Mouse (Mus musculus) forebrain, postnatal 0 days (tissue): Measurements from ENCODE around the gene Rpl9-ps1. TPM values are rescaled to one million over a fixed set of nuclear protein-coding genes. Genes with fewer than 3 reads are reported as not detected.

Experiments
- ATAC-seq: fragments of 200-750 bp; cut with Nextera tagmentation; 2 replicates; pipeline ENCODE4 v1.8.0; 2017; ENCODE audit warnings: mild to moderate bottlenecking, moderate library complexity
- DNase-seq: peaks from one replicate; pipeline ENCODE4 v3.0.0-alpha.2; 2015
- H3K27ac ChIP-seq: fragments of 300-500 bp; sonication (generic); 2 replicates; pipeline ENCODE4 v1.5.1; 2014; ENCODE audit warnings: low read depth, mild to moderate bottlenecking, antibody characterized with exemption, low read length, moderate library complexity, mixed read lengths
- H3K27me3 ChIP-seq: fragments of 300-500 bp; sonication (generic); 2 replicates; pipeline ENCODE4 v1.6.1; 2014; ENCODE audit warnings: mild to moderate bottlenecking, low read length, mixed read lengths; ENCODE audit not compliant: insufficient read depth
- H3K36me3 ChIP-seq: fragments of 300-500 bp; sonication (generic); 2 replicates; pipeline ENCODE4 v1.6.1; 2014; ENCODE audit warnings: mild to moderate bottlenecking, moderate library complexity; ENCODE audit not compliant: insufficient read depth
- H3K4me1 ChIP-seq: fragments of 300-500 bp; sonication (generic); 2 replicates; pipeline ENCODE4 v1.6.1; 2014; ENCODE audit warnings: antibody characterized with exemption; ENCODE audit not compliant: insufficient read depth
- H3K4me2 ChIP-seq: fragments of 300-500 bp; sonication (generic); 2 replicates; pipeline ENCODE4 v1.6.1; 2014; ENCODE audit warnings: low read depth, mild to moderate bottlenecking, moderate library complexity
- H3K4me3 ChIP-seq: fragments of 300-500 bp; sonication (generic); 2 replicates; pipeline ENCODE4 v1.5.1; 2014; ENCODE audit warnings: low read depth, low read length, mixed read lengths
- H3K9ac ChIP-seq: fragments of 300-500 bp; sonication (generic); 2 replicates; pipeline ENCODE4 v1.6.1; 2014; ENCODE audit warnings: mild to moderate bottlenecking
- H3K9me3 ChIP-seq: fragments of 300-500 bp; sonication (generic); 2 replicates; pipeline ENCODE4 v1.6.1; 2016; ENCODE audit warnings: low read length
- CTCF ChIP-seq: sonication (generic); IDR thresholded peaks from 2 replicates; pipeline ENCODE4 v1.5.1; 2016; ENCODE audit warnings: antibody characterized with exemption, control low read depth, low read depth
- WGBS: fragments of 180-500 bp; shearing (Covaris S2); extraction: QIAGEN DNeasy Blood & Tissue Kit; methylation state at CpG from one replicate; pipeline ENCODE4 v1.1.7; 2014; 5-methylcytosine and 5-hydroxymethylcytosine counted together
- polyA plus RNA-seq: library from polyadenylated mRNA; unstranded; fragments of >200 nt; fragmentation: Nextera tagmentation; extraction: Ambion mirVana; gene quantifications from 2 replicates; pipeline ENCODE4 v1.2.1, GENCODE M21; 2015
- total RNA-seq: library from RNA; depleted of rRNA; stranded (reverse); fragments of >200 nt; gene quantifications from 2 replicates; pipeline ENCODE4 v1.2.3, GENCODE M21; 2014

The Rpl9-ps1 gene
- total and polyA plus RNA-seq, 2 experiments from 2014 or later: not detected

GRCm38 (mm10) chr11:83638934-83639333 lies 6.5 kb downstream of the Rpl9-ps1 start:
- no peak for TF ChIP-seq CTCF
- Histone ChIP-seq H3K27me3 (no peaks in the 10 kb centered on the region), H3K4me2 (no peak overlapping the region), H3K9me3 (no peaks in the 10 kb centered on the region), H3K9ac (no peak overlapping the region), H3K36me3 (no peaks in the 10 kb centered on the region), H3K4me1 (0 out of 2 replicates have a peak, but pooled peaks cover 3% of the 10 kb centered on the region), H3K4me3 (no peak overlapping the region), H3K27ac (no peak overlapping the region)
- ATAC-seq: no peak
- WGBS: 62% methylated on average over 2 of the region's 2 CpGs
- no peak for DNase-seq

- WGBS: 87% methylated on average over 1 of the region's 1 CpGs
Observed at GRCm38 (mm10) chr11:83636742-83637235, 8.6 kb downstream of the Rpl9-ps1 start.

GRCm38 (mm10) chr11:83634898-83635297 lies 10.5 kb downstream of the Rpl9-ps1 start:
- Histone ChIP-seq H3K4me2 (no peak overlapping the region), H3K36me3 (no peaks in the 10 kb centered on the region), H3K27ac (0 out of 2 replicates have a peak overlapping the region, but pooled peaks have one; percentile 45), H3K9ac (no peak overlapping the region), H3K27me3 (no peaks in the 10 kb centered on the region), H3K9me3 (no peaks in the 10 kb centered on the region), H3K4me1 (0 out of 2 replicates have a peak, but pooled peaks cover 6% of the 10 kb centered on the region), H3K4me3 (no peak overlapping the region)
- 85% methylated on average over 2 of the region's 2 CpGs for WGBS
- DNase-seq (no peak), ATAC-seq (no peak)
- TF ChIP-seq CTCF: no peak

More at GRCm38 (mm10) chr11:83636742-83637235, 8.6 kb downstream of the Rpl9-ps1 start:
- H3K36me3 ChIP-seq: no peaks in the 10 kb centered on the region
- H3K4me3 ChIP-seq: no peak overlapping the region
- H3K4me1 ChIP-seq: 0 out of 2 replicates have a peak, but pooled peaks cover 6% of the 10 kb centered on the region
- no peaks in the 10 kb centered on the region for H3K27me3 ChIP-seq
- ATAC-seq (no peak), DNase-seq (no peak)
- no peak overlapping the region for H3K27ac ChIP-seq
- H3K9ac ChIP-seq: no peak overlapping the region
- no peaks in the 10 kb centered on the region for H3K9me3 ChIP-seq
- TF ChIP-seq CTCF: no peak
- no peak overlapping the region for H3K4me2 ChIP-seq

- TF ChIP-seq CTCF: no peak
- H3K4me1 ChIP-seq: 0 out of 2 replicates have a peak, but pooled peaks cover 6% of the 10 kb centered on the region
- no peak overlapping the region for H3K4me3 ChIP-seq
- H3K9me3 ChIP-seq: no peaks in the 10 kb centered on the region
- H3K9ac ChIP-seq: no peak overlapping the region
- no peaks in the 10 kb centered on the region for H3K36me3 ChIP-seq
- DNase-seq: peak; percentile 56
- no peak overlapping the region for H3K4me2 ChIP-seq
- no peaks in the 10 kb centered on the region for H3K27me3 ChIP-seq
- WGBS: 22% methylated on average over 4 of the region's 4 CpGs
- peak overlapping the region; percentile 45 for H3K27ac ChIP-seq
- peak; percentile 85; the same call in 1 of the 2 replicates for ATAC-seq
Observed at GRCm38 (mm10) chr11:83634425-83634824, 11.0 kb downstream of the Rpl9-ps1 start.

GRCm38 (mm10) chr11:83632744-83633143 lies 12.7 kb downstream of the Rpl9-ps1 start:
- no peak for TF ChIP-seq CTCF
- Histone ChIP-seq H3K9ac (no peak overlapping the region), H3K4me2 (no peak overlapping the region), H3K4me3 (no peak overlapping the region), H3K9me3 (no peaks in the 10 kb centered on the region), H3K4me1 (0 out of 2 replicates have a peak, but pooled peaks cover 6% of the 10 kb centered on the region), H3K27ac (no peak overlapping the region), H3K27me3 (no peaks in the 10 kb centered on the region), H3K36me3 (no peaks in the 10 kb centered on the region)
- DNase-seq: no peak
- no peak for ATAC-seq
- WGBS: 82% methylated on average over 4 of the region's 4 CpGs

GRCm38 (mm10) chr11:83631065-83631464 lies 14.4 kb downstream of the Rpl9-ps1 start:
- DNase-seq (no peak), ATAC-seq (no peak)
- Histone ChIP-seq H3K36me3 (no peaks in the 10 kb centered on the region), H3K9me3 (no peaks in the 10 kb centered on the region), H3K4me3 (no peak overlapping the region), H3K4me2 (no peak overlapping the region), H3K27ac (no peak overlapping the region), H3K27me3 (no peaks in the 10 kb centered on the region), H3K9ac (no peak overlapping the region), H3K4me1 (0 out of 2 replicates have a peak, but pooled peaks cover 6% of the 10 kb centered on the region)
- 84% methylated on average over 2 of the region's 2 CpGs for WGBS
- no peak for TF ChIP-seq CTCF

- TF ChIP-seq CTCF: no peak
- no peak for DNase-seq
- no peaks in the 10 kb centered on the region for H3K27me3 ChIP-seq
- no peaks in the 10 kb centered on the region for H3K9me3 ChIP-seq
- H3K4me2 ChIP-seq: no peak overlapping the region
- H3K4me3 ChIP-seq: no peak overlapping the region
- H3K36me3 ChIP-seq: no peaks in the 10 kb centered on the region
- WGBS: 90% methylated on average over 1 of the region's 1 CpGs
- no peak overlapping the region for H3K9ac ChIP-seq
- 0 out of 2 replicates have a peak, but pooled peaks cover 6% of the 10 kb centered on the region for H3K4me1 ChIP-seq
- no peak overlapping the region for H3K27ac ChIP-seq
- ATAC-seq: no peak
Observed at GRCm38 (mm10) chr11:83630630-83631029, 14.8 kb downstream of the Rpl9-ps1 start.
